Mouse (Mus musculus) hindbrain, embryonic 14.5 days (tissue): ENCODE results near the gene Tsc2. TPM values are rescaled to one million over a fixed set of nuclear protein-coding genes. Genes with fewer than 3 reads are reported as not detected.

Source experiments
- ATAC-seq: fragments of 200-750 bp; cut with Nextera tagmentation; 2 replicates; pipeline ENCODE4 v1.8.0; 2017; ENCODE audit warnings: moderate number of reproducible peaks, mild to moderate bottlenecking, moderate TSS enrichment, moderate library complexity; ENCODE audit not compliant: low FRiP score
- DNase-seq: peaks from one replicate; pipeline ENCODE4 v3.0.0-alpha.2; 2015; ENCODE audit warnings: low spot score
- H3K27ac ChIP-seq: fragments of 300-500 bp; sonication (generic); 2 replicates; pipeline ENCODE4 v1.5.1; 2014; ENCODE audit warnings: mild to moderate bottlenecking, moderate library complexity
- H3K27me3 ChIP-seq: fragments of 300-500 bp; sonication (generic); 2 replicates; pipeline ENCODE4 v1.6.1; 2014; ENCODE audit warnings: mild to moderate bottlenecking, low read length, mixed read lengths; ENCODE audit not compliant: control insufficient read depth, insufficient read depth
- H3K36me3 ChIP-seq: fragments of 300-500 bp; sonication (generic); replicated peaks from 2 replicates; pipeline ENCODE4 v1.6.1; 2014; ENCODE audit not compliant: control insufficient read depth, insufficient read depth
- H3K4me1 ChIP-seq: fragments of 300-500 bp; sonication (generic); replicated peaks from 2 replicates; pipeline ENCODE4 v1.6.1; 2014; ENCODE audit warnings: antibody characterized with exemption, low read length, mixed read lengths; ENCODE audit not compliant: control insufficient read depth, insufficient read depth
- H3K4me2 ChIP-seq: fragments of 300-500 bp; sonication (generic); replicated peaks from 2 replicates; pipeline ENCODE4 v1.6.1; 2014; ENCODE audit warnings: mild to moderate bottlenecking, moderate library complexity
- H3K4me3 ChIP-seq: fragments of 300-500 bp; sonication (generic); replicated peaks from 2 replicates; pipeline ENCODE4 v1.5.1; 2014; ENCODE audit warnings: mild to moderate bottlenecking, low read length
- H3K9ac ChIP-seq: fragments of 300-500 bp; sonication (generic); 2 replicates; pipeline ENCODE4 v1.6.1; 2014
- H3K9me3 ChIP-seq: fragments of 300-500 bp; sonication (generic); 2 replicates; pipeline ENCODE4 v1.6.1; 2016; ENCODE audit warnings: low read length; ENCODE audit not compliant: control insufficient read depth
- whole genome bisulfite sequencing: fragments of 180-500 bp; shearing (Covaris S2); extraction: QIAGEN DNeasy Blood & Tissue Kit; methylation state at CpG from one replicate; pipeline ENCODE4 v1.1.7; 2014; 5-methylcytosine and 5-hydroxymethylcytosine counted together
- polyA plus RNA-seq: library from polyadenylated mRNA; unstranded; fragments of >200 nt; fragmentation: Nextera tagmentation; extraction: Ambion mirVana; gene quantifications from 2 replicates; pipeline ENCODE4 v1.2.1, GENCODE M21; 2014

The Tsc2 gene
- polyA plus RNA-seq, 1 experiment from 2014 or later = 74.7 TPM

DNA sequence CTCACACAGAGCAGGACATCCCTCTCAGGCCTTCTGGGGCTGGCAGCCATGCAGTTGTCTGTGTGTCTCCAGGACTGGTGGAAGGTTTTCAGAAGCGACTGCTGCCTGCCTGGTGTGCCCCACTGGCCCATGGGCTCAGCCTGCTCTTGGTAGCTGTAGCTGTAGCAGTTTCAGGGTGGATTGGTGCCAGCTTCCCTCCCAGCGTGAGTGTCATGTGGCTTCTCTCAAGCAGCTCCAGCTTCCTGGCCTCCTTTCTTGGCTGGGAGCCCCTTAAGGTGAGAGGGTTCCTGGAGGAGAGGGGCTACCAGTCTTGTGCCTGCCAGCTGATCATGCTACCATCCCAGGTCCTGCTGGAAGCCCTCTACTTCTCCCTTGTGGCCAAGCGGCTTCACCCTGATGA is 41.5 kb downstream of the Tsc2 start:
- Histone ChIP-seq H3K36me3 (peaks cover 94% of the 10 kb centered on the region), H3K4me2 (no peak overlapping the region), H3K27me3 (no peaks in the 10 kb centered on the region), H3K4me3 (no peak overlapping the region), H3K9me3 (no peaks in the 10 kb centered on the region), H3K4me1 (no peaks in the 10 kb centered on the region), H3K9ac (no peak overlapping the region), H3K27ac (no peak overlapping the region)
- 91% methylated on average over 3 of the region's 3 CpGs for WGBS
- no peak for DNase-seq
- no peak for ATAC-seq

GRCm38 (mm10) chr17:24586532-24586931 is 45.9 kb downstream of the Tsc2 start:
- WGBS = 98% methylated on average over 4 of the region's 4 CpGs
- no peaks in the 10 kb centered on the region for H3K27me3 ChIP-seq
- no peak overlapping the region for H3K9ac ChIP-seq
- H3K4me1 ChIP-seq = no peaks in the 10 kb centered on the region
- H3K4me2 ChIP-seq = no peak overlapping the region
- ATAC-seq = no peak
- peaks cover 85% of the 10 kb centered on the region for H3K36me3 ChIP-seq
- no peak for DNase-seq
- H3K27ac ChIP-seq = no peak overlapping the region
- no peaks in the 10 kb centered on the region for H3K9me3 ChIP-seq
- no peak overlapping the region for H3K4me3 ChIP-seq

DNA sequence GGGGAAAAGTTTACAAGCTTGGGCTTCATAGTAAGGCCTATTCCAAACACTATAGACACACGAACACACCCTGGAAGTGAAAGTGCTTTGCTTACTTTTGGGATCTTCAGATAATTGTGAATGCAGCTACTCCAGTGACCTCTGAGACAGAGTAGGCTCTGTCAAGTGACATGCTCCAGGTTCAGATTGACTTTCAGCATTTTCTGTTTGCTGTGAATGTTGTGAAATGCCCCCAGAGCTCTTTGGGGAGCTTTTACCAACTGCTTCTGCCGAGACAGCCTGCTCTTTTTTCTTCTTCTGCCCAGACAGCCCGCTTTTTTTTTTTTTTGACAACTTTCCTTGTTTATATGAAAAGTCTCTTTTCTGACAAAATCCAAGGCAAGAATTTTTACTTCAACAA is 47.9 kb downstream of the Tsc2 start:
- Histone ChIP-seq H3K27me3 (no peaks in the 10 kb centered on the region), H3K36me3 (peaks cover 87% of the 10 kb centered on the region), H3K27ac (no peak overlapping the region), H3K4me3 (no peak overlapping the region), H3K9ac (no peak overlapping the region), H3K4me2 (no peak overlapping the region), H3K4me1 (no peaks in the 10 kb centered on the region), H3K9me3 (no peaks in the 10 kb centered on the region)
- ATAC-seq = no peak
- no peak for DNase-seq
- WGBS = 72% methylated on average over 3 of the region's 3 CpGs

DNA sequence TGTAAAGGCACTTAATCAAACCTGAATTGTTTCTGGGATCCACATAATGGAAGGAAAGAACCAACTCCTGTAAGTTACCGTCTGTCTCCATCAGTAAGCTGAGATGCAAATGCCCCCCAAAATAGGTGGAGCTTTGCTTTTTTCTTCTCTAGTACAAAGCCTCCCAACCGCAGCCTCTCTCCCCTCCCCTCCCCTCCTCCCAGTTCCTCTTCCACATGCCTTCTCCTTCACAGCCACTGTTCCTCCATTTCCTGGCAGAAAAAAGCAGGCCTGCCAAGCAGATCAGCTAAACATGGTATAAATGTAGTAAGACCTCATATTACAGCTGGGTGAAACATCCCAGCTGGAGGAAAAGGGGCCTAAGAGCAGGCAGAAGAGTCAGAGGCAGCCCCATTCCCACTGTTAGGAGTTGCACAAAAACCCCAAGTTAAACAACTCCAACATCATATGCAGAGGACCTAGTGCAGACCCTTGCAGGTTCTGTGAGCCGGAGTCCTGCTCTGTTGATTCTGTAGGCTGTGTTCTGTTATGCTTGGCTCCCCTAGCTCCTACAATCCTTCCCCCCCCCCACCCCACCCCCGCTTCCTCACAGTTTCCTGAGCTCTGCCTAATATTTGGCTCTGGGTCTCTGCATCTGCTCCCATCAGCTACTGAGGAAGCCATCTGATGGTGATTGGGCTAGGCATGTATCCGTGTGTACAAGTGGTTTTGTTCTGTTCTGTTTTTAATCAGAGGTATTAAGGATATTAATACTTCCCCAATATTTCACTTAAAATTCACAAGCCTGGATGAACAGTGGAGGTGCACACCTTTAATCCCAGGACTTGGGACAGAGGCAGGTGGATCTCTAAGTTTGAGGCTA is 48.6 kb downstream of the Tsc2 start:
- 72% methylated on average over 5 of the region's 5 CpGs for WGBS

DNA sequence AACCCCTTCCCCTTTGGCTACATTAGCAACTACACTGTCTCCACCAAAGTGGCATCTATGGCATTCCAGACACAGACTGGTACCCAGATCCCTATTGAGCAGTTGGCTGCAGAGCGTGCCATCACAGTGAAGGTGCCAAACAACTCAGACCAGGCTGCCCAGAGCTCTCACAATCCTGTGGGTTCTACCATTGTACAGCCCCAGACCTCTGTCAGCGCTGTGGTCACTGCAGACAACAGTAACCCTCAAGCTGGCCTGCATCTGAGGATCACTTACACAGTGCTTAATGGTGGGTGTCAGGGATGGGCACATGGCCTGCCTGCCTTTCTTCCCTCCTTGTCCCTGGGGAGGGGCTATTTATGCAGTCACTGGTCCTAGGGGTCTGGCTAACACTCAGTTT is 52.1 kb downstream of the Tsc2 start:
- H3K27me3 ChIP-seq = no peaks in the 10 kb centered on the region
- ATAC-seq (no peak), DNase-seq (no peak)
- no peak overlapping the region for H3K27ac ChIP-seq
- H3K4me1 ChIP-seq = no peaks in the 10 kb centered on the region
- H3K9ac ChIP-seq = no peak overlapping the region
- no peak overlapping the region for H3K4me3 ChIP-seq
- no peak overlapping the region for H3K4me2 ChIP-seq
- H3K9me3 ChIP-seq = no peaks in the 10 kb centered on the region
- 98% methylated on average over 2 of the region's 2 CpGs for WGBS
- peaks cover 89% of the 10 kb centered on the region for H3K36me3 ChIP-seq

More for the DNA sequence above, 48.6 kb downstream of the Tsc2 start:
- H3K9ac ChIP-seq = no peak overlapping the region
- H3K27me3 ChIP-seq = no peaks in the 10 kb centered on the region
- H3K4me2 ChIP-seq = no peak overlapping the region
- H3K4me3 ChIP-seq = no peak overlapping the region
- no peak for DNase-seq
- no peak for ATAC-seq
- peaks cover 88% of the 10 kb centered on the region for H3K36me3 ChIP-seq
- no peak overlapping the region for H3K27ac ChIP-seq
- no peaks in the 10 kb centered on the region for H3K9me3 ChIP-seq
- H3K4me1 ChIP-seq = no peaks in the 10 kb centered on the region

GRCm38 (mm10) chr17:24579532-24579931 is 52.9 kb downstream of the Tsc2 start:
- DNase-seq (no peak), ATAC-seq (no peak)
- H3K4me1 ChIP-seq = no peaks in the 10 kb centered on the region
- WGBS = 92% methylated on average over 3 of the region's 3 CpGs
- no peak overlapping the region for H3K27ac ChIP-seq
- no peak overlapping the region for H3K4me3 ChIP-seq
- no peak overlapping the region for H3K9ac ChIP-seq
- no peaks in the 10 kb centered on the region for H3K27me3 ChIP-seq
- H3K36me3 ChIP-seq = peaks cover 92% of the 10 kb centered on the region
- no peaks in the 10 kb centered on the region for H3K9me3 ChIP-seq
- H3K4me2 ChIP-seq = no peak overlapping the region

DNA sequence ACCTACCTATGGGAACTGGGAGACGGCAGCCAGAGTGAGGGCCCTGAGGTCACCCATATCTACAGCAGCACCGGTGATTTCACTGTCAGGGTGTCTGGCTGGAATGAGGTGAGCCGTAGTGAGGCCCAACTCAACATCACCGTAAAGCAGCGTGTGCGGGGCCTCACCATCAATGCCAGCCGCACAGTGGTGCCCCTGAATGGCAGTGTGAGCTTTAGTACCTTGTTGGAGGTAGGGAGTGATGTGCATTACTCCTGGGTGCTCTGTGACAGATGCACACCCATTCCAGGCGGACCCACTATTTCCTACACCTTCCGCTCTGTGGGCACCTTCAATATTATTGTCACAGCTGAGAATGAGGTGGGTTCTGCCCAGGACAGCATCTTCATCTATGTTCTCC is 58.6 kb downstream of the Tsc2 start:
- Histone ChIP-seq H3K27ac (no peak overlapping the region), H3K9me3 (no peaks in the 10 kb centered on the region), H3K9ac (no peak overlapping the region), H3K4me1 (no peaks in the 10 kb centered on the region), H3K4me3 (no peak overlapping the region), H3K36me3 (peaks cover 99% of the 10 kb centered on the region), H3K4me2 (no peak overlapping the region), H3K27me3 (no peaks in the 10 kb centered on the region)
- 96% methylated on average over 9 of the region's 9 CpGs for WGBS
- no peak for ATAC-seq
- DNase-seq = no peak

GRCm38 (mm10) chr17:24572651-24573245 is 59.7 kb downstream of the Tsc2 start:
- ATAC-seq (no peak), DNase-seq (no peak)
- Histone ChIP-seq H3K4me2 (no peak overlapping the region), H3K27ac (no peak overlapping the region), H3K4me1 (no peaks in the 10 kb centered on the region), H3K4me3 (no peak overlapping the region), H3K36me3 (peaks cover 99% of the 10 kb centered on the region), H3K9ac (no peak overlapping the region), H3K9me3 (no peaks in the 10 kb centered on the region), H3K27me3 (no peaks in the 10 kb centered on the region)
- 97% methylated on average over 12 of the region's 12 CpGs for WGBS

GRCm38 (mm10) chr17:24569837-24570236 is 62.6 kb downstream of the Tsc2 start:
- Histone ChIP-seq H3K4me1 (no peaks in the 10 kb centered on the region; the same call in 1 of the 2 replicates), H3K4me2 (no peak overlapping the region), H3K36me3 (peaks cover 98% of the 10 kb centered on the region), H3K9ac (no peak overlapping the region), H3K9me3 (no peaks in the 10 kb centered on the region), H3K27me3 (no peaks in the 10 kb centered on the region), H3K4me3 (no peak overlapping the region), H3K27ac (no peak overlapping the region)
- WGBS = 91% methylated on average over 4 of the region's 4 CpGs
- DNase-seq (no peak), ATAC-seq (no peak)
